In genomic region chr10:120745138-120745856, GRCm38 (mm10) we compare ENCODE assay signal across 8 mouse cellular contexts.
DNase-seq lines count a peak whose midpoint lies in the region; ATAC-seq and TF ChIP-seq lines count a peak whose summit lies in the region.

No protein-coding gene starts in this region.

- no peak for DNase-seq in spleen, adult 2 months (ENCODE audit: low read depth in 1 of 2, low spot score in 2 of 2)
- no peak for DNase-seq in spleen, postnatal 10 days (ENCODE audit: low spot score in 2 of 2)
- DNase-seq in heart, embryonic 10.5 days (ENCODE audit: low spot score): peak; percentile 85
- peak; percentile 86 for DNase-seq in kidney, adult 2 months
- DNase-seq in limb, embryonic 10.5 days (ENCODE audit: low spot score): peak; percentile 84
- DNase-seq in mesoderm, embryonic 11.5 days (ENCODE audit: low read depth, low spot score): peak; percentile 91

- peak overlapping the region; percentile 4; the same call in 1 of the 2 replicates for H3K27ac ChIP-seq in spleen, adult 2 months (ENCODE audit: insufficient read depth, low read length)
- H3K27ac ChIP-seq in embryonic facial prominence, embryonic 15.5 days (replicated peaks): peak overlapping the region; percentile 75
- H3K27ac ChIP-seq in heart, embryonic 10.5 days: peak overlapping the region; percentile 90
- no peak overlapping the region for H3K27ac ChIP-seq in kidney, adult 2 months (ENCODE audit: insufficient read depth, low read depth, low read length)
- H3K27ac ChIP-seq in limb, embryonic 10.5 days: peak overlapping the region; percentile 94
- no peak overlapping the region for H3K27ac ChIP-seq in small intestine, adult 2 months (ENCODE audit: insufficient read depth, low read depth, low read length)

- no peaks in the 10 kb centered on the region for H3K9me3 ChIP-seq in embryonic facial prominence, embryonic 15.5 days (replicated peaks)
- no peaks in the 10 kb centered on the region for H3K9me3 ChIP-seq in heart, embryonic 10.5 days
- no peaks in the 10 kb centered on the region for H3K9me3 ChIP-seq in limb, embryonic 10.5 days (replicated peaks)

- H3K36me3 ChIP-seq in spleen, adult 2 months (ENCODE audit: control insufficient read depth, insufficient read depth, low read length): no peaks in the 10 kb centered on the region
- no peaks in the 10 kb centered on the region for H3K36me3 ChIP-seq in embryonic facial prominence, embryonic 15.5 days
- no peaks in the 10 kb centered on the region for H3K36me3 ChIP-seq in heart, embryonic 10.5 days
- no peaks in the 10 kb centered on the region for H3K36me3 ChIP-seq in kidney, adult 2 months (ENCODE audit: control insufficient read depth, insufficient read depth, low read length)
- no peaks in the 10 kb centered on the region for H3K36me3 ChIP-seq in limb, embryonic 10.5 days
- H3K36me3 ChIP-seq in small intestine, adult 2 months (ENCODE audit: control insufficient read depth, insufficient read depth, low read length): no peaks in the 10 kb centered on the region

- 6% methylated on average over 18 of the region's 18 CpGs for WGBS in spleen, adult 2 months
- 7% methylated on average over 18 of the region's 18 CpGs for WGBS in embryonic facial prominence, embryonic 15.5 days
- 8% methylated on average over 18 of the region's 18 CpGs for WGBS in heart, embryonic 10.5 days
- WGBS in kidney, adult 2 months: 11% methylated on average over 18 of the region's 18 CpGs
- WGBS in limb, embryonic 10.5 days: 6% methylated on average over 18 of the region's 18 CpGs
- 8% methylated on average over 18 of the region's 18 CpGs for WGBS in small intestine, adult 2 months

- no peaks in the 10 kb centered on the region; the same call in 1 of the 2 replicates for H3K4me1 ChIP-seq in spleen, adult 2 months (ENCODE audit: control insufficient read depth, insufficient read depth, insufficient read length)
- peaks cover 17% of the 10 kb centered on the region for H3K4me1 ChIP-seq in embryonic facial prominence, embryonic 15.5 days
- peaks cover 28% of the 10 kb centered on the region for H3K4me1 ChIP-seq in heart, embryonic 10.5 days
- H3K4me1 ChIP-seq in kidney, adult 2 months (ENCODE audit: control insufficient read depth, insufficient read depth, low read length): no peaks in the 10 kb centered on the region
- peaks cover 72% of the 10 kb centered on the region for H3K4me1 ChIP-seq in limb, embryonic 10.5 days
- no peaks in the 10 kb centered on the region for H3K4me1 ChIP-seq in small intestine, adult 2 months (ENCODE audit: control insufficient read depth, insufficient read depth, insufficient read length, low read length)

- no peak for TF ChIP-seq CTCF in spleen, adult 2 months (IDR thresholded peaks at IDR 0.05; ENCODE audit: extremely low read depth, insufficient read depth, insufficient read length, insufficient replicate concordance)
- 0 out of 2 replicates have a peak, but pooled peaks have one; percentile 3 for TF ChIP-seq CTCF in kidney, adult 2 months (conservative IDR thresholded peaks at IDR 0.05; ENCODE audit: insufficient read depth, insufficient read length, low read depth, low read length)
- TF ChIP-seq CTCF in small intestine, adult 2 months (IDR thresholded peaks at IDR 0.05; ENCODE audit: extremely low read depth, insufficient read length, insufficient replicate concordance, low read depth, low read length): no peak

- peak overlapping the region; percentile 52 for H3K4me3 ChIP-seq in spleen, adult 2 months (ENCODE audit: extremely low read depth, insufficient read depth, insufficient read length)
- peak overlapping the region; percentile 42 for H3K4me3 ChIP-seq in embryonic facial prominence, embryonic 15.5 days (replicated peaks)
- H3K4me3 ChIP-seq in heart, embryonic 10.5 days: peak overlapping the region; percentile 52
- peak overlapping the region; percentile 30 for H3K4me3 ChIP-seq in kidney, adult 2 months (ENCODE audit: insufficient read depth, low read depth, low read length)
- peak overlapping the region; percentile 40 for H3K4me3 ChIP-seq in limb, embryonic 10.5 days
- H3K4me3 ChIP-seq in small intestine, adult 2 months (ENCODE audit: low read depth, low read length): peak overlapping the region; percentile 45

- H3K4me2 ChIP-seq in embryonic facial prominence, embryonic 15.5 days (replicated peaks): peak overlapping the region; percentile 74

- H3K27me3 ChIP-seq in spleen, adult 2 months (ENCODE audit: control insufficient read depth, insufficient read depth, low read length): peaks cover 3% of the 10 kb centered on the region; the same call in 1 of the 2 replicates
- no peaks in the 10 kb centered on the region for H3K27me3 ChIP-seq in embryonic facial prominence, embryonic 15.5 days
- H3K27me3 ChIP-seq in heart, embryonic 10.5 days (ENCODE audit: insufficient read depth, poor library complexity, severe bottlenecking): no peaks in the 10 kb centered on the region
- H3K27me3 ChIP-seq in kidney, adult 2 months (replicated peaks; ENCODE audit: control insufficient read depth, insufficient read depth, low read length): no peaks in the 10 kb centered on the region
- H3K27me3 ChIP-seq in limb, embryonic 10.5 days (ENCODE audit: low read depth, poor library complexity, severe bottlenecking): no peaks in the 10 kb centered on the region
- H3K27me3 ChIP-seq in small intestine, adult 2 months (ENCODE audit: control insufficient read depth, insufficient read depth, low read length): no peaks in the 10 kb centered on the region

- 0 out of 2 replicates have a peak overlapping the region, but pooled peaks have one; percentile 26 for H3K9ac ChIP-seq in embryonic facial prominence, embryonic 15.5 days

- ATAC-seq in embryonic facial prominence, embryonic 15.5 days (ENCODE audit: insufficient number of reproducible peaks, low FRiP score, low TSS enrichment, low read depth): peak; percentile 83

- TF ChIP-seq POLR2A in spleen, adult 2 months (IDR thresholded peaks at IDR 0.05; ENCODE audit: low read depth, low read length): no peak
- TF ChIP-seq POLR2A in kidney, adult 2 months (IDR thresholded peaks at IDR 0.05; ENCODE audit: low read depth, low read length): no peak
- no peak for TF ChIP-seq POLR2A in small intestine, adult 2 months (IDR thresholded peaks at IDR 0.05; ENCODE audit: low read depth, low read length)

Comparison
In these comparisons a context has a peak if more than half of its experiments do, and no peak if none do; other contexts are left out.
1. DNase-seq: peak in heart, embryonic 10.5 days (single experiment), kidney, adult 2 months (single experiment), limb, embryonic 10.5 days (single experiment) and mesoderm, embryonic 11.5 days (single experiment); none in spleen, adult 2 months (0 of 2) and spleen, postnatal 10 days (0 of 2).
2. H3K27ac ChIP-seq: peak in spleen, adult 2 months (single experiment), embryonic facial prominence, embryonic 15.5 days (single experiment), heart, embryonic 10.5 days (single experiment) and limb, embryonic 10.5 days (single experiment); none in kidney, adult 2 months (single experiment) and small intestine, adult 2 months (single experiment).
3. Peak in every context shown above with its lines, with median percentiles within 50 percentile points of each other: H3K4me3 ChIP-seq.